Mouse (Mus musculus): ENCODE results near the gene Defa31.
"Not testable (repeated sequence)": the region's sequence is repeated elsewhere in the genome, so short reads cannot be mapped to it uniquely, and the experiment has no call there.

Defa31 gene

DNA sequence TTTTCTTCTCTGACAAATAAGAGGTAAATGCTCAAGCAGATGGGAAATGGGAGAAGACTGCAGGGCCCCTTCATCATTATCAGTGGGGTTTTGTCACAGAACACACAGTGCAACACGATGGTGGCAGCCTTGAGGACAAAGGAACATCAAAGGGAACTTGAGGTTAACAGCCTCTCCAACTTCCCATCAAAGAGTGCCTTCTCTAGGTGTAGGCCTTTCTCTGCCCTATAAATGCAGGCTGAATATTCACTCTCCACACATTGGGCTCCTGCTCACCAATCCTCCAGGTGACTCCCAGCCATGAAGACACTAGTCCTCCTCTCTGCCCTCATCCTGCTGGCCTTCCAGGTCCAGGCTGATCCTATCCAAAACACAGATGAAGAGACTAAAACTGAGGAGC is at the start of gene Defa31:
Defa31 (plus strand) TSS at position 301 of the 400 bp plus-strand sequence.
- DNase-seq (ENCODE audit: low read depth, low spot score) = not testable (repeated sequence)

- not testable (repeated sequence) for DNase-seq (ENCODE audit: low read depth, low spot score)
Measured at GRCm38 (mm10) chr8:21161977-21162376, 29.4 kb upstream of the Defa31 start, which contains the start of gene Defa22. Gene Defa22, plus strand, starts transcription at chr8:21162277.

- not testable (repeated sequence) for DNase-seq (ENCODE audit: low read depth, low spot score)
Measured at GRCm38 (mm10) chr8:21201261-21201660, 9.8 kb downstream of the Defa31 start, which contains the start of gene Gm15293. Gene Gm15293, plus strand, starts transcription at chr8:21201561.
